Mouse (Mus musculus) left cerebral cortex, adult 11 months (tissue): Measurements from ENCODE around the gene Psmd3.
"Not testable (repeated sequence)": the region's sequence is repeated elsewhere in the genome, so short reads cannot be mapped to it uniquely, and the experiment has no call there.

Experiments
- DNase-seq: peaks from one replicate; pipeline ENCODE4 v3.0.0; 2022; ENCODE audit warnings: low spot score

Psmd3 gene

DNA sequence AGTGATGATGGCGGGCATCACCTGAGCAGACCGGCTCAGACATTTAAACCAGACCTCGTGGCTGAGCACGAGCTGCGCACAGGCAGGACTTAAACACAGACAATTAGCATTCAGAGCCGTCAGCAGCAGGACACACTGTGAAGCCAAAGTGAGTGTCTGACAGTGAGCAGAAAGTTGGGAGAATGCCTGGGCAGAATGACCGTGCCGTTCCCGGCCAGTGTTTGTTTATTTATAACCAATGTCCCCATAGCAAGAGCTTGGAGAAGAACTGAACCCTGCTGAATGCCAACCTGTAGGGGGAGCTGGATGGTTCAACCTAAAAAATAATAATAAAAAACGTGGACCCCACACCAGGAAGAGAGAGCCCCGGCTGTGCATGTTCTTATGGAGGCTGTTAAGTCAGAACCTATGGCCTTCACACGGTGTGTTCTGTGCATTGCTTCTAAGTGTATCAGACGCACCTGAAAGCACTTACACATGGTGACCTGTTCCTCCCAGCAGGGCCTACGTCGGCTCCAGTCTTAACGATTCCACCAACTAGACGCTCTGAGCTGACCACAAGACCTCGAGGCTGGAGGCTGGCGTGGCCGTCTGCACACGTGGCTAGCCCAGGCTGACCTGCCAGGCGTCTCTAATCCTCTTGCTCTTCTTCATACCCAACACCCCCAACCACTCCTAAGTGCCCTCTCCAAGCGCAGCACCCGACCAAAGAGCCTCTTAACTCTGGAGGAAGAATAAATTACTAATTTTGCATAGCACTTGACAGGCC, 39.3 kb downstream of the Psmd3 start:
- DNase-seq: no peak

DNA sequence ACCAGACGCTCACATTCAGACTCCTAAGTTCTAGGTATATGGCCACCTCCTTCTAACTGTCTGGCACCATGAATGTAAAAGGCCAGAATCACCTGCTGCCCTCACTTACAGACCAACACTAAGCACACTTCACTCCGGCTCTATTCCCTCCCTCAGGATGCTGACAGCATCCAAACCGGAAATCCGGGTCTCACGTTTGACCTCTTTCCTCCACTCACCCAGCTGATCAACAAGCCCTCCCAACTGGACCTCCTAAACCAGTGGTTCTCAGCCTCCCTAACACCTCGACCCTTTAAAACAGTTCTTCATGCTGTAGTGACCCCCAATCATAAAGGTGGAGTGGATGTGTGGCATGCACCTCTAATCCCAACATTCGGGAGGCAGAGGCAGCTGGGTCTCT, 40.7 kb downstream of the Psmd3 start:
- DNase-seq: no peak

DNA sequence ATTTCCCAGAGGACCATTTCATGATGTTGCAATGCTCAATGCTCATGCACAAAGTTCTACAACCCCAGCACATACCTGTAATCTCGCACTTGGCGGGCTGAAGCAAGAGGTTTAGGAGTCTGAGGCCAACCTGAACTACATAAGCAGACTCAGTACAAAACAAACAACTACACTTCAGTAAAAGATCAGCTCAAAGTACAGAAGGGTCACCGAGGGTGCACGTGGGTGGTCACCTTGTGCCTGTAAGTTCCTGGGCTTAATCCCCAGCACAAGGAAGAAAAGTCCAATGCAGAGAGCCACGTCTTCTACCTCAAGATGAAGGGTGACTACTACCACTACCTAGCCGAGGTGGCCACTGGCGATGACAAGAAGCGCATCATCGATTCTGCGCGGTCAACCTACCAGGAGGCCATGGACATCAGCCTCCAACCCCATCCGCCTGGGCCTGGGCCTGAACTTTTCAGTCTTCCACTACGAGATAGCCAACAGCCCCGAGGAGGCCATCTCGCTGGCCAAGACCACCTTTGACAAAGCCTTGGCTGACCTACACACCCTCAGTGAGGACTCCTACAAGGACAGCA, 43.7 kb downstream of the Psmd3 start:
- DNase-seq: no peak

DNA sequence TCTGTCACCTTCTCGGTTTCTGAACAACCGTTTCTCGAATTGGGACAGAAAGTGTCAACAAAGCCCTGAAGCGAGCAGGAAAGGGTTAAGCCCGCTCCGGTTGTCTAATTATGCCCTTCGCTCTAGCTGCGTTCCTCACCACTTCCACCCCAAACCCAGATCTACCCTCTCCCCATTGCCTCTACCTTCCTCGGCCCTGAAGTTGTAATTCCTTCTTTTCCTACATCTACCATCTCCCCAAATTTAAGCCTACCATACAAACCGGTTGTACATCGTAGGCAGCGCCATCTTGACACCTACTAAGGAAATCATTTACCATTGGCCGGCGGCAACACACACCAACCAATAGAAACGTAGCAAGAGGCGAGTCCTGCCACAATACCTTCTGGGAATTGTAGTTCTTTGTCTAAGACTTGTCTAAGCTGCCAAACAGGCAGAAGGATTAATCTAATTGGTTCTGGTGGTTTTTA, 46.8 kb downstream of the Psmd3 start, which contains the start of gene Med24:
TSS of gene Med24 (minus strand) at position 317 of the 470 bp plus-strand sequence.
- DNase-seq: peak; percentile 91

DNA sequence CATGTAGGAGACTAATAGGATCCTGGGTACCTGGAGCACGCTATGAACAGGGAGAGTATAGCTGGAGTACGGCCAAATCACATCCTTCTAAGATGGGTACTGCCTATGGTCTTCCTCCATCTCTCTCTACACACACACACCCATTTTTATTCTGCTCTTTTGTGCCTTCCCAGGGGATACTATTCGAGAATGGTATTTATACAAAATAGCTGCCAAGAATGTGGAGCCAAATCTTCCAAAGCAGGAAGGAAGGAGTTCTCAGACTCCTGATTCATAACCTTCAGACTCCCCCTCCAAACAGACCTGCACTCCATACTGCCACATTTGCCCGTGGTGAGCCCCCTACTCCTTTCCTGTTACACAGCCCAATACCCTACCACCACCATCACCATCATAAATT, 48.4 kb downstream of the Psmd3 start:
- DNase-seq: no peak

DNA sequence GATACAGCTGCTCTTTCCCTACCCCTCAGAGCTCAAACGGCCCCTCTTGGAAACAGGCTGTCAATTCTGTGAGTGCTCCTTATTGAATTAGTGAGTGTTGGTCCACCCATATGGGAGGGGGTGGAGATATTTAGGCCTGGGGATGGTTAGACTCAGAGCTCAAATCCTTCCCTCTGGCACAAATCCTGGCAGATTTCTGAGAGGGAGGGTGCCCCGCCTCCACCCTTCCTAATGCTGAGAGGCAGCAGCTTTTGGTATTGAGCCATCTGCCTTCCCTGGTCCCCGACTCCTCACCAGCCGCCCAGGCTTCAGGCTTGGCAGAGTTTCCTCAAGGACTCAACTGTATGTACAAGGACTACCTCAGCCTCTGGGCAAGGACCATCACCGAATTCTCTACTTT, 48.8 kb downstream of the Psmd3 start:
- DNase-seq: peak; percentile 70

DNA sequence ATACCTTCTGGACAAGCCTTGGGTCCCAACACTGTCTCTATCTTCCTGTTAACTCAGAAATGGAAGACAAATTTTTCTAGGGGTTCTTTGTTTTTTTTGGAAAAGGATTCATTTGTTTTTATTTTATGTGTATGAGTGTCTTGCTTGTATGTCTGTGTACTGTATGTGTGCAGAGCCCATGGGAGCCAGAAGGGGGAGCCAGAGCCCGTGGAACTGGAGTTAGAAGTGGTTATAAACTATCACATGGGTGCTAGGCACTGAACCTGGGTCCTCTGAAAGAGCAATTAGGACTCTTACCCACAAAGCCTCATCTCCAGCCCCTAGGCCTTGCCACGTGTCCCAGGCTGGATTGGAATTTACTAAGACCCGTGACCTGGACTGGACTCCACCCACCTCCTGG, 51.7 kb downstream of the Psmd3 start:
- no peak for DNase-seq

DNA sequence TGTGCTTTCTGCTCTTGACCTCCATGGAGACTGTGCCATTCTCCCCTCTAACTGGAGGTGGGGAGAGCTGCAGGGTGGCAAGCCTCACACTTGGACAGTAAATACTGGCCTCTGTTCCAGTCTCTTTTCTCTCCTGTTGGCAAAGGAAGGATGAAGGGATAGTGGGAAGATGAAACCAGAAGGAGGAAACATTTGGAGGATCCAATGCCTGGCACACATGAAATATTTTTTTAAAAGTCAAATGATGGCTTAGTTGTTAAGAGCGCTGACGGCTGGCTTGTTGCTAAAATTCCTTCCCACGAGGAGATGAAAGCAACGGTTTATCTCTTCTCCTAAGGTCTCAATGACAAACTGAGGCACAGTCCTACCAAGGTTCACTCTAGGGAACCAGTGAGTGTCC, 52.8 kb downstream of the Psmd3 start:
- no peak for DNase-seq

DNA sequence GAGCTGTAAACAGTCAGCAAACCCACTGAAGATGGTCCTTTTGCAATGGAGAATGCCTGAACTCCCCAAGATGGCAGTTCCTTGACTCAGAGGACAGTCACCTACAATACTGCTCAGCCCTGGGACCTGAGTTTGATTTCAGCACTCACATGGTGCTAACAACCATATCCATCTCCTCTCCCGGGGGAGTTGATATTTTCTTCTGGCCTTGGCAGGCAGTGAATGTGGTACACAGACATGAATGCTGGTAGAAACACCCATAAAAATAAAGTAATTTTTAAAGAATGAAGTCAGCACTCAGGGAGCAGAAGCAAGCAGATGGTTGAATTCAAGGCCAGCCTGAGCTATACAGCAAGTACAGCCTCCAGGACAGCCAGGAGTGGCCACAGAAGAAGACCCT, 53.8 kb downstream of the Psmd3 start:
- DNase-seq: no peak

DNA sequence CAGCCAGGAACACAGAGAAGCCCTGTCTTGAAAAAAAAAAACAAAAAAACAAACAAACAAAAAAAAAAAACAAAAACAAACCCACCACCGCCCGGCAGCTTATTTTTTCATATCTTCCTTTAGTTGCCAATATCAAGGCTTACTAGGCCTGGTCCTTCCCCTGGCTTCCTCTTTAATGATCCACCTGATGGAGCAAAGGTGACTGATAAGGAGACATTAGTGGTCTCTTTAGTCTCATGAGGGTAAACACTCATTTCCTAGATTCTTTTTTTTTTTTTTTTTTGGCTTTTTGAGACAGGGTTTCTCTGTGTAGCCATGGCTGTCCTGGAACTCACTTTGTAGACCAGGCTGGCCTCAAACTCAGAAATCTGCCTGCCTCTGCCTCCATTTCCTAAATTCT, 54.9 kb downstream of the Psmd3 start:
- not testable (repeated sequence) for DNase-seq

DNA sequence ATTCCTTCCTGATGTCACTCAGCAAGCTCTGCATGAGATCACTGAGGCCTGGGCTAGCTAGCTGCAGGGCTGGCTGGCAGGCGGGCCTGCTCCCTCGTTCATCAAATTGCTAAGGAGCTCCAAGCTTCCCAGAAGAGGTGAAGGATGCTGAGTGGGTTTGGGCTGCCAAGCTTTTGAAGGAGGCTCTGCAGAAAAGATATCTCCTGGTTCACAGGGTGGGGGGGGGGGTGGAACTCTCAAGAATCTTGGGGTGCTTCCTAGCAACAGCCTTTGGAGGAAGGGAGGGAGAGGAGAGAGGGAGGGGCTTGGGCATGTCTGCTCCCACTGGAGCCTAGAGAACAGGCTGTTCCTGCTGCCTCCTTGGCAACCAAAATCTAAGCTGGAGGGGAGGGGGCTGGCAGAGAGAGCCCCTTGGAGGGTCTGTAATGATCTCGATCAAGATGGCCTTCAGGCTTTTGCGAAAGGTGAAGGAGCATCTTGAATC, 56.1 kb downstream of the Psmd3 start:
- DNase-seq: peak; percentile 65

DNA sequence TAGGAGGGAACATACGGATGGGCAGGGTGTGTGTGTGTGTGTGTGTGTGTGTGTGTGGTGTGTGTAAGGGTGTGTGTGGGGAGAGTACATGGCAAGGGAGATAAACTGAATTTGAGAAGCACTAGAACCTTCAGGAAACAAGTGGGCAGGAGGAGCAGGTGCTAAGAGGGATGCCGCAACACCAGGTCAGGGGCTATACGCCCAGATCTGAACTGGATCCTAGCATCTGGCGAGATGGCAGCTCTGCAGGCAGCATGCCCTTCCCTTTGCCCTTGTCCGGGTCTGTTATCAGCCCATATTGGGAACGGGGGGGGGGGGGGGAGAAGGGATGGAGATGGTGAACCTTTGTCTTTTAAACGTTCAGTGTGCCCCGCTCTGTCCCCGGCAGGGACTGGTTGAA, 56.6 kb downstream of the Psmd3 start:
- no peak for DNase-seq

DNA sequence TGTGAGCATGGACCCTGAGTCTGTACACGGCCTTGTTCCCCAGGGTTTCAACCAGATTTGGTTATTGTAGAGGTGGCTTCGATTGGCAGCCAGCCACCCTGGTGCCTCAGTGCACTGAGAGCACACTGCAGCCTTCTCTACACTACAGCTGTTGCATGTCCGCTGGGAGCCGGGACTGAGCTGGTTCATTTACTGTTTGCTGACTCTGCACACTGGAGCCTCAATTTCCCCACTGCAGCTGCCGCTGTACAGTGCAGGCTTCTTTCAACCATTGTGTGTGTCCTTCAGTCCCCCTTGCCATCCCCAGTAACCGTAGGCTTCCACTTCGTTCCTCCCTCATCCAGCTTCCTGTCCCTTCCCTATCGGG, 57.7 kb downstream of the Psmd3 start:
- no peak for DNase-seq

DNA sequence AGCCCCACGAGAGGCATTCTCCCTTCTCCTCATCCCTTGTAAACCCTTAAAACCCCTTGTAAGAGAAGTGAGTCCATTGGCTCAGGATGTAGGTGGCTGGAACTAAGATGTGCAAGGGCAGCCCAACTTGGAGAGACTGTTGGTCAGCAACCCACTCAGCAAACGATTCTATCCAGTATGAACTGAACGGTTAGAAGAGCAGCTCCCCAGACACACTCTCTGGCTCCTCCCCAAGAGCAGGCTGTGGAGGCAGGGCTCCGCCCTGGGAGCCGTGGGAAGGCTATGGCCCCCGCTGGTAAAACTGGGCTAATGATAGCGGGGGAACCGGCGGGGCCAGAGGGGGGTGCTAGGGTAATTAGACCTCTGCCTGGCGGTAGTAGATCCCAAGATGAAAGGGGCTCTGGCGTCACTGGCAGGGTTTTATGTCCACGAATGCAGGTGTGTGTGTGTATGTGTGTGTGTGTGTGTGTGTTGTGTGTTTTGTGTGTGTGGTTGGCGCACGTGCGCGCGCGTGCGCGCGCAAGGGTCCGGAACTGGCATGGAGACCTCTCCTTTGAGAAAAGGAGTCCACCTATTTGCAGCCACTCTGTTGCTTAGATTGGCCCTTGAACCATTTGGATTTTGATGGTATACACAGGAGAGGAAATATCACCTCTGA, 58.2 kb downstream of the Psmd3 start, which contains the start of gene Thra:
TSS of gene Thra (plus strand) at position 246 of the 658 bp plus-strand sequence.
- DNase-seq: peak; percentile 64

DNA sequence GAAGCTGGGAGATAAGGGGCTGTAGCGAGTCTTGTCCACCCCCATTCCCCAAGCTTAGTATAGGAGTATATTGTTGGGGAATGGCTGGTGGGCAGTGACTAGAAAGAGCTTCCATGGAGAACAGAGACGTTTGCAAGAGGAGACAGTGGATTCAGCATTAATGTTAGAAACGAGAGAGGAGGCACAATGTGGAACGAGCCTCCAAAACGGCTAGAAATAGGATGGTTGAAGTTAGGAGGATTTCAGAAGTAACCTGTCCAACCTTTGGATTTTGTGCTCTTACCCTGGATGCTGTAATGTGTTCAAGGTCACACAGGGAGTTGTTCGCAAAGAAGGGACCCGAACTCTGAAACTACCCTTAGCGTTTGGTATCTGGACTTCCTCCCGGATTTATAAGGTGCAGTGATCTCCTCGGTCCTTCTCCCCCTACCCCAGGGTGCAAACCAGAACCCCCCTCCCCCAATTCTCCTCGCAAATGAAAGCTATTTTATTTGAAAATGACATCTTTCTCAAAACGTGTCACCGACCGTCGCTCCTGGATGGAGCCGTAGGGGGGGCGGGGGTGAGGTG, 58.8 kb downstream of the Psmd3 start:
- no peak for DNase-seq

DNA sequence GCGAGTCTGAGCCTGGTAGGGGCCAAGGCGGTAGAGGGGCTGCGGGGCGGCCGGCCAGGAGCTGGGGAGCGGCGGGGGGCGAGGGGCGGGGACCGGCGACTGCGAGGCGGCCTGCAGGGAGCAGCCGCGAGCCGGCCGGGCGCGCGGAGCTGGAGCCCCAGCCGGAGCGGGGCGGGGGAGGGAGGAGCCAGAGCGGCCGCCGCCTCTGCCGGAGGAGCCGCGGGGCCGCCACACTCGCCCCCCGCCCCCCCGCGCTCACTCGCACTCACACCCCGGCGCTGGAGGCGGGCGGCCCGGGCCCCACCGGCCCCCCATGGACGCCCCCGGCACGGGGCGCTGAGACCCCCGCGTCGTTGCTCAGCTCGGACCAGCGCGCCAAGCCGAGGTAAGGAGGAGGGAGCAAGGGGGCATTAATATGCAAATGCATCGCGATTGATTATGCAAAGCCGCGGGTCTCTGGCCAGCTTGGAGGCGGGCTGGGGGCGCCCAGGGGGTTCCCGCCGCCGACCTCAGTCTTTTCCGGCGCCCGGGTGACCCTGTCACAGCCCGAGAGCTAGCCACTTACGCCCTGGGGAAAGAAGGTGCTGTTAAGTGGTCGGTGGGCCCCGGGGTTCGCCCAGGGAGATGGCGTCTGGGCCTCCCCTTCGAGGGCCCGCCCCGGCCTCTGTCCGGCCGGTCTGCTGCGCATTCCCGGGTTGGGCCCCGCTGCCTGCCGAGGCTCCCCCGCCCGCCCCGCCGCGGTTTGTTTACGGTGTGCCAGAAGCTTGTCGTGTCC, 59.5 kb downstream of the Psmd3 start:
- DNase-seq: no peak

DNA sequence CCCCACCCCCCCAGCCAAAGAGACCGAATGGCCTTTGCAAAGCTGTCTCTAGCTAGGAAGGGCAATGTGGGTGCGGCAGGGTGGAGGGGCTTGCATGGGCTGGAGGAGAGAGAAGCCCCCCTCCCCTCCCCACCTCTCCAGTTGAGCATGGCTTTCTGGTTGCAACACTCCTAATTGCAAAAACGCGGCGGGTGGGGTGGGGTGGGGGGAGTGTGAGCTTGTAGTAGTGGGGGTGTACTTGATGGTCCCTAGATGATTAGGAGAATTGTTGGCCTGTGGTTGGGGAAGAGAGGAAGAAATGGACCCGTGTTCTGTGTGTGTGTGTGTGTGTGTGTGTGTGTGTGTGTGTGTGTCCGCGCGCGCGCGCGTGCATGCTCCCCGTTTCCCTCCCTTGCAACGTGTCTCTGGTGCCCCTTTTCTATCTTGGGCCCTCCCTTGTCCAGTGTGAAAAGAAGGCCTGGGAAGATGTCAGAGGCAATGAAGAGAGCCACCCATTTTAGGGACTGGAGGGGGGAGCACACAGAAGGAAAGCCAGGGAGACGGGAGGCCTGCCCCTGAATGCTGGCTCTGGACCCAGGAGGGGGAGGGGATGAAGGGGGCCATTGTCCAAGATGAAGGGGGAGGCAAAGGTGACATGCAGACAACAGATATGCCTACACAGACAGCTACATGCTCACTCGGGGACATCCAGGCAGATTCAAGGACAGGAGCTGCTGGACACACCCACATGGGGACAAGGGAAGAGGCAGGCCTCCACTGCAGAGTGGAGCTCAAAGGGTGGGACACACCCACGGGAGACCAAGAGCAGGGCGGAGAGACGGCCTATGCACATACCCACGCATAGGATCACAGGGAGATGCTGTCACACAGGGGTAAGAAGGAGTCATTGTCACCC, 60.3 kb downstream of the Psmd3 start:
- no peak for DNase-seq

DNA sequence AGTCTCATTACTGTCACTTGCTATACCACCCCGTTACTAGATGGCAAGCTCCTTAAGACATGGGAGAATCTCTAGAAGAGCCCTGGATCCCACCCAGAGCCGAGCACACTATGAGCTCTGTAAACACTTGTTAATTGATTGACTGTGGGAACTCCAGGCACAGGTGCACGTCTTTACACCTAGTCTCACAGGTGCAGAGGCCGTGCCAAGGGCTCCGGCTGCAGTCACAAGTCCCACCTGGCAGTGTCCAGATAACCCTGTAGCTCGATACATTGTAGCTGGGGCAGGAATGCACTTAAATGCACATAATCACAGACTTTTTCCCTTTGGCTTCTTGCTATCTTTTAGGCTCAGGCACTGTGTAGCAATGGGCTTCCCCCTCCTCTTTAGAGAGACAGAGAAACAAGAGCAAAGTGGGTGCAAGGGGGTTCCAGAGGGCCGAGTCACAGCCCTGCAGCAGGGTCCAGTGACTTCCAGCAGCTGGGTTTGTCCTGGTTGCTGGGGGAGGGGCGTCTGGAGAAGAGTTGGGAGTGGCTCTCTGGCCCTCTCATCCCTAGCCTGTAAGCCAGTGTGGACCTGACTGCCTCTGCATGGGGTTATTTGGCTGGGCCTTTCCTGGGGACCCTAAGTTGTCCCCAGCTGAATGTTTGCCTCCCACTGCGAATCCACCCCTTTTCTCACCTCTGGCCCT, 61.4 kb downstream of the Psmd3 start:
- DNase-seq: no peak

DNA sequence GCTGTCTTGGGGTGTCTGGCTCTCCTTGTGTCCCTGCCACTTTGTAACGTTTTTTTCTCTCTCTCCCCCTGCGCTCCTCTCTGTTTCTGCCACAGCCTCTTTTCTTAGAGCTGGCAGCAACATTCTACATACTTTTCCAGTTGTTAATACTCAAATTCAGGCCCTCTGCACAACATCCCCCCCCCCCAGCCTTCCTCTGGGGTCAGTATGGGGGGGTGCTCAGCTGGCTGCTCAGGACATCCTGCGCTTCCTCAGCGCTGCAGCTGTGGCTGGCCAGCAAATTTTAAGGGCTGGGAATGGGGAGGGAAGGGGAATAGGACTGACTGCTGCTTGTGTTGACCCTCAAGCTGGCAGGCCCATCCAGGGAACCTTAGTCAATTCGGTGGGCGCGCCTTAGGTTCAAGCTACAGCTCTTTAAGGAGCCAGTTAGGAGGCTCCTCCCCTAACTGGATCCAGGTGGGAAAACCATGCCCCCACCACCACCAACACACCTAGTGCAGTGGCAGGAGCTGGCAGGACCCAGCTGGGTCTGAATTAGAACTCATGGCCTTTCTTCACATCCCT, 62.2 kb downstream of the Psmd3 start:
- DNase-seq: no peak
